Comparison of ENCODE assay signal across 29 mouse cellular contexts in genomic region chr1:167331106-167331505, GRCm38 (mm10). TPM values are rescaled to one million over a fixed set of nuclear protein-coding genes. Genes with fewer than 3 reads are reported as not detected.
A peak's percentile ranks its signal among the peaks of the same experiment; 100 is the strongest.
DNase-seq lines count a peak whose midpoint lies in the region; ATAC-seq and TF ChIP-seq lines count a peak whose summit lies in the region.
"Had no signal": no experiment of that assay in that cellular context is flagged by ENCODE, and none has a peak within 500 bp of the region (broad histone marks: within the 10 kb centered on the region; RNA-seq: fewer than 3 reads in every experiment).

No protein-coding gene starts in this region.

- H3K4me1 ChIP-seq in liver, embryonic 16.5 days (ENCODE audit: control insufficient read depth, low read depth, low read length), result no peaks in the 10 kb centered on the region
- no peaks in the 10 kb centered on the region for H3K4me1 ChIP-seq in liver, embryonic 12.5 days
- H3K4me1 ChIP-seq in bone marrow macrophage, adult 2 months (ENCODE audit: control insufficient read depth, insufficient read depth, low read length), result peaks cover 27% of the 10 kb centered on the region
- H3K4me1 ChIP-seq: embryonic facial prominence, embryonic 13.5 days; forebrain, embryonic 10.5 days; heart, embryonic 12.5 days; hindbrain, embryonic 13.5 days; kidney, embryonic 15.5 days; midbrain, embryonic 12.5 days; neural tube, embryonic 13.5 days had no signal

- no peak for TF ChIP-seq POLR2A in bone marrow macrophage, adult 2 months (IDR thresholded peaks at IDR 0.05; ENCODE audit: borderline replicate concordance, low read depth, low read length)

- H3K9ac ChIP-seq in liver, embryonic 16.5 days (ENCODE audit: low read depth, low read length), result no peak overlapping the region
- H3K9ac ChIP-seq in liver, embryonic 12.5 days, result no peak overlapping the region
- H3K9ac ChIP-seq: embryonic facial prominence, embryonic 13.5 days; forebrain, postnatal 0 days; heart, embryonic 12.5 days; hindbrain, embryonic 13.5 days; kidney, embryonic 15.5 days; midbrain, embryonic 12.5 days; neural tube, embryonic 13.5 days had no signal

- H3K27me3 ChIP-seq in liver, embryonic 16.5 days (ENCODE audit: control insufficient read depth, insufficient read depth, low read depth, low read length), result no peaks in the 10 kb centered on the region
- no peaks in the 10 kb centered on the region for H3K27me3 ChIP-seq in liver, embryonic 12.5 days (replicated peaks)
- H3K27me3 ChIP-seq: embryonic facial prominence, embryonic 13.5 days; heart, embryonic 12.5 days; hindbrain, embryonic 13.5 days; kidney, embryonic 15.5 days; megakaryocyte, embryonic 14.5 days; midbrain, embryonic 12.5 days; neural tube, embryonic 13.5 days had no signal

- TF ChIP-seq CTCF in bone marrow macrophage, adult 2 months (IDR thresholded peaks at IDR 0.05; ENCODE audit: low read depth, low read length), result no peak

- no peaks in the 10 kb centered on the region for H3K9me3 ChIP-seq in liver, embryonic 16.5 days (replicated peaks; ENCODE audit: control insufficient read depth, low read length)
- H3K9me3 ChIP-seq in liver, embryonic 12.5 days (replicated peaks), result no peaks in the 10 kb centered on the region
- H3K9me3 ChIP-seq: embryonic facial prominence, embryonic 13.5 days; forebrain, embryonic 10.5 days; heart, embryonic 12.5 days; hindbrain, embryonic 13.5 days; kidney, embryonic 15.5 days; megakaryocyte, embryonic 14.5 days; midbrain, embryonic 12.5 days; neural tube, embryonic 13.5 days had no signal

- 0 out of 2 replicates have a peak, but pooled peaks have one; percentile 16 for ATAC-seq in liver, embryonic 16.5 days (ENCODE audit: low read depth)
- no peak; the same call in 1 of the 2 replicates for ATAC-seq in liver, embryonic 12.5 days
- ATAC-seq in common myeloid progenitor, adult 5-6 weeks (replicated peaks; ENCODE audit: low read depth, poor library complexity, severe bottlenecking), result peak; percentile 76
- peak; percentile 92 for ATAC-seq in monocyte, adult 5-6 weeks (replicated peaks; ENCODE audit: insufficient number of reproducible peaks, low FRiP score, low TSS enrichment, poor library complexity, severe bottlenecking)
- ATAC-seq: forebrain, postnatal 0 days; intestine, postnatal 0 days; lung, postnatal 0 days had no signal

- H3K4me2 ChIP-seq in liver, embryonic 16.5 days (ENCODE audit: low read depth, low read length), result no peak overlapping the region
- no peak overlapping the region for H3K4me2 ChIP-seq in liver, embryonic 12.5 days
- H3K4me2 ChIP-seq: embryonic facial prominence, embryonic 13.5 days; heart, embryonic 12.5 days; hindbrain, embryonic 13.5 days; kidney, embryonic 15.5 days; midbrain, embryonic 12.5 days; neural tube, embryonic 13.5 days had no signal

- H3K27ac ChIP-seq in liver, embryonic 16.5 days (ENCODE audit: low read length), result no peak overlapping the region
- no peak overlapping the region for H3K27ac ChIP-seq in liver, embryonic 12.5 days
- H3K27ac ChIP-seq in bone marrow macrophage, adult 2 months (ENCODE audit: insufficient read depth, low read depth, low read length), result peak overlapping the region; percentile 89
- H3K27ac ChIP-seq: embryonic facial prominence, embryonic 13.5 days; forebrain, embryonic 10.5 days; hindbrain, embryonic 13.5 days; kidney, embryonic 15.5 days; midbrain, embryonic 12.5 days; neural tube, embryonic 13.5 days; stomach, postnatal 0 days had no signal

- no peak overlapping the region for H3K4me3 ChIP-seq in liver, embryonic 16.5 days (ENCODE audit: low read depth, low read length)
- H3K4me3 ChIP-seq in liver, embryonic 12.5 days, result no peak overlapping the region
- H3K4me3 ChIP-seq in bone marrow macrophage, adult 2 months (ENCODE audit: insufficient read depth, low read length), result peak overlapping the region; percentile 13
- H3K4me3 ChIP-seq: embryonic facial prominence, embryonic 13.5 days; forebrain, embryonic 10.5 days; heart, embryonic 12.5 days; hindbrain, embryonic 13.5 days; kidney, embryonic 15.5 days; megakaryocyte, embryonic 14.5 days; midbrain, embryonic 12.5 days; neural tube, embryonic 13.5 days had no signal

- no peak for DNase-seq in cerebellum, postnatal 14 days
- no peak for DNase-seq in cerebellum, adult 11-12 months
- DNase-seq: adrenal gland, postnatal 25 days; B cell, adult 2 months; cerebellum, adult 9-10 months; forebrain, postnatal 0 days; gastrocnemius, postnatal 14 days; heart, postnatal 4 days; kidney, postnatal 25 days; retina, postnatal 1 day; right cerebral cortex, postnatal 14 days; thymus, adult 18-20 months; thymus, postnatal 25 days had no signal

- WGBS in liver, embryonic 16.5 days (ENCODE audit: insufficient replicate concordance), result 53% methylated on average over 8 of the region's 8 CpGs
- WGBS in liver, embryonic 12.5 days (ENCODE audit: insufficient replicate concordance), result 66% methylated on average over 8 of the region's 8 CpGs

- H3K36me3 ChIP-seq in liver, embryonic 16.5 days (ENCODE audit: control insufficient read depth, insufficient read depth), result peaks cover 22% of the 10 kb centered on the region
- peaks cover 72% of the 10 kb centered on the region for H3K36me3 ChIP-seq in liver, embryonic 12.5 days

RNA-seq across cellular contexts. Expression of gene Aldh9a1, which starts 18.7 kb away (rescaled TPM):
- 74.4 and 75.8 TPM in 2 replicates for polyA plus RNA-seq in liver, embryonic 16.5 days (2015; fragmentation: Nextera tagmentation; extraction: Ambion mirVana)
- polyA plus RNA-seq in liver, embryonic 12.5 days (2016; fragmentation: Nextera tagmentation; extraction: Ambion mirVana), result 94.4 and 99.5 TPM in 2 replicates
- polyA plus RNA-seq in bone marrow macrophage, adult 2 months (2012; ENCODE audit: insufficient read depth, insufficient read length, missing spikeins), result 94.8 and 97.4 TPM in 2 replicates
- 41.5 and 48.7 TPM in 2 replicates for total RNA-seq in common myeloid progenitor, adult 5-6 weeks (2017)
- 34.4 to 38.5 TPM (median 34.8 TPM) in 3 replicates for total RNA-seq in monocyte, adult 5-6 weeks (2017)

RNA-seq across cellular contexts. Expression of gene Tmco1, which starts 22.9 kb away (rescaled TPM):
- polyA plus RNA-seq in liver, embryonic 16.5 days (2015; fragmentation: Nextera tagmentation; extraction: Ambion mirVana), result 57.3 and 61.3 TPM in 2 replicates
- 70.7 and 74.2 TPM in 2 replicates for polyA plus RNA-seq in liver, embryonic 12.5 days (2016; fragmentation: Nextera tagmentation; extraction: Ambion mirVana)
- polyA plus RNA-seq in bone marrow macrophage, adult 2 months (2012; ENCODE audit: insufficient read depth, insufficient read length, missing spikeins), result 113 and 116 TPM in 2 replicates
- 194 and 220 TPM in 2 replicates for total RNA-seq in common myeloid progenitor, adult 5-6 weeks (2017)
- total RNA-seq in monocyte, adult 5-6 weeks (2017), result 134 to 200 TPM (median 168 TPM) in 3 replicates

RNA-seq across cellular contexts. Expression of gene Uck2, which starts 46.0 kb away (rescaled TPM):
- polyA plus RNA-seq in liver, embryonic 16.5 days (2015; fragmentation: Nextera tagmentation; extraction: Ambion mirVana), result 28.9 and 30.8 TPM in 2 replicates
- 102 and 103 TPM in 2 replicates for polyA plus RNA-seq in liver, embryonic 12.5 days (2016; fragmentation: Nextera tagmentation; extraction: Ambion mirVana)
- 6.9 and 7.4 TPM in 2 replicates for polyA plus RNA-seq in bone marrow macrophage, adult 2 months (2012; ENCODE audit: insufficient read depth, insufficient read length, missing spikeins)
- 198 and 245 TPM in 2 replicates for total RNA-seq in common myeloid progenitor, adult 5-6 weeks (2017)
- 12.9 to 32.1 TPM (median 23.7 TPM) in 3 replicates for total RNA-seq in monocyte, adult 5-6 weeks (2017)
